Mouse (Mus musculus): ENCODE measurements around the gene Ptprg. TPM values are rescaled to one million over a fixed set of nuclear protein-coding genes. Genes with fewer than 3 reads are reported as not detected.

Gene Ptprg
- total RNA-seq, 2 experiments from 2014 or later, result 85.9 to 111 TPM

- intact Hi-C loops (cut with DNase I), result no loop called here
- no peak; the same call in 1 of the 2 replicates for TF ChIP-seq CTCF (IDR thresholded peaks at IDR 0.05)
- no peak for DNase-seq (ENCODE audit: extremely low spot score in 1 of 2, low spot score in 2 of 2)
- H3K4me3 ChIP-seq, result no peak overlapping the region
- H3K27ac ChIP-seq, result peak overlapping the region; percentile 18; the same call in 1 of the 2 replicates
These were observed 554.7 kb downstream of the Ptprg start for GRCm38 (mm10) chr14:12107991-12108390.

DNA sequence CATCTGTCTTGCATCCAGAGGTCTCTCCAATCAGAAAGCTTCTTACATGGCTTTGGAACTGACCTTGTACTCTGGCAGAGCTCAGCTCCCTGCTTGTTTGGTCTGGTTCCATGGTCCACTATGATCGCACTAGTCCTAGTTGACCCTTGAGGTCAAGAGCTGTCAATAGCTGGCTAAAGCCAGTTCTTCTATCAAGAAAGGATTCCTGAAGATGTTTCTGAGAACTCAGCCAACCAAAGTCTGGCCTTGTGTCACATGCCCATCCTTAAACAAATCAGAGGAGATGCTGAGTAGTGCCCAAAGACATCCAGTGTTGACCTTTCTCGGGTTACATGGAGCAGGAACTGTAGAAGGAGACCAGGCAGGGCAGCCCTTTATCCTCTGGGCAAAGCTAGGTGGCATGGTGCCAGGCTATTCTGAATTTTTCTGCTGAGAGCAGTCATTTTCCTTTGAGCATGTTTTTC is 559.2 kb downstream of the Ptprg start:
- no peak for TF ChIP-seq CTCF (IDR thresholded peaks at IDR 0.05)
- peak overlapping the region; percentile 24; the same call in 1 of the 2 replicates for H3K27ac ChIP-seq
- H3K4me3 ChIP-seq, result no peak overlapping the region
- intact Hi-C loops (cut with DNase I), result no loop called here
- no peak for DNase-seq (ENCODE audit: extremely low spot score in 1 of 2, low spot score in 2 of 2)

- peak overlapping the region; percentile 32 for H3K27ac ChIP-seq
- intact Hi-C loops (cut with DNase I), result no loop called here
- no peak overlapping the region for H3K4me3 ChIP-seq
- no peak for DNase-seq (ENCODE audit: extremely low spot score in 1 of 2, low spot score in 2 of 2)
- TF ChIP-seq CTCF (IDR thresholded peaks at IDR 0.05), result no peak
These were observed 560.0 kb downstream of the Ptprg start for GRCm38 (mm10) chr14:12113326-12113725.

- intact Hi-C loops (cut with DNase I), result no loop called here
- no peak overlapping the region for H3K27ac ChIP-seq
- no peak for TF ChIP-seq CTCF (IDR thresholded peaks at IDR 0.05)
- H3K4me3 ChIP-seq, result no peak overlapping the region
- DNase-seq (ENCODE audit: extremely low spot score in 1 of 2, low spot score in 2 of 2), result no peak
These were observed 560.7 kb downstream of the Ptprg start for GRCm38 (mm10) chr14:12114016-12114415.

GRCm38 (mm10) chr14:12119260-12119659 is 565.9 kb downstream of the Ptprg start:
- Histone ChIP-seq H3K27ac (no peak overlapping the region), H3K4me3 (no peak overlapping the region)
- no peak for DNase-seq (ENCODE audit: extremely low spot score in 1 of 2, low spot score in 2 of 2)
- intact Hi-C loops (cut with DNase I), result no loop called here
- TF ChIP-seq CTCF (IDR thresholded peaks at IDR 0.05), result no peak

DNA sequence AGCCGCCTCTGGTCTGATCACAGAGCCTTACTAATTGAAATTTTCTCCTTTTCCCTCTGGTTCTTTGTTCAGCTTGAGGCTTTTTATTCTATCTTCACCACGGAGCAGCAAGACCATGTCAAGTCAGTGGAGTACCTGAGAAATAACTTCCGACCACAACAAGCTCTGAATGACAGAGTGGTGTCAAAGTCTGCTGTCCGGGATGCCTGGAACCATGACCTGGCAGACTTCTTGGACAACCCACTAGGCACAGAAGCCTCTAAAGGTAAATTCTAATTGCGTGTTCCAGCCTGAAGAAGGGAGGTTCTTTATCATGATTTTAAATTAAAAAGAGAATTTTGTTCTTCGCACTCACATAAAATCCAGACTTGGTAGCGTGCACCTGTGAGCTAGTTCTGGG is 568.6 kb downstream of the Ptprg start:
- no peak for DNase-seq (ENCODE audit: extremely low spot score in 1 of 2, low spot score in 2 of 2)
- no peak overlapping the region for H3K27ac ChIP-seq
- no peak for TF ChIP-seq CTCF (IDR thresholded peaks at IDR 0.05)
- H3K4me3 ChIP-seq, result no peak overlapping the region
- intact Hi-C loops (cut with DNase I), result no loop called here

- DNase-seq (ENCODE audit: extremely low spot score in 1 of 2, low spot score in 2 of 2), result no peak
- TF ChIP-seq CTCF (IDR thresholded peaks at IDR 0.05), result no peak
- no peak overlapping the region for H3K27ac ChIP-seq
- no peak overlapping the region for H3K4me3 ChIP-seq
- intact Hi-C loops (cut with DNase I), result no loop called here
These were observed 571.4 kb downstream of the Ptprg start for GRCm38 (mm10) chr14:12124682-12125081.

DNA sequence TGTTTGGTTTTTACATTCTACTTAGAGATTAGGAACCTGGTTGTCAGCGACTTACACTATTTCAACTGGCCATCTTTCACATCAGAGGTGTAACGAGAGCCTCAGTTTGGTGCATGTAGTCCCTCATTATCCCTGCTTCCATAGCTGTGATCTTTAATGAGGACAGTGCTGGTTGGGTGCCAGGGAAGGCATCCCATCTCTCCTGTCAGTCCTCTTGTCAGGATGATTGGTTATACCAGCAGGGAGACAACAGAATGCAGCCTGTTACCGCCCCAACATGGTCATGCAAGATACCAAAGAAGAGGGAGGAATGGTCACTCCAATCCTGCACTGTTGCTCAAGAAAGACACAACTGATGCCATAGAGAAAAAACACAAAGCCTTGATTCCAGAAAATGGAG is 574.6 kb downstream of the Ptprg start:
- TF ChIP-seq CTCF (IDR thresholded peaks at IDR 0.05), result no peak
- no peak overlapping the region for H3K4me3 ChIP-seq
- no peak for DNase-seq (ENCODE audit: extremely low spot score in 1 of 2, low spot score in 2 of 2)
- intact Hi-C loops (cut with DNase I), result no loop called here
- H3K27ac ChIP-seq, result no peak overlapping the region

- TF ChIP-seq CTCF (IDR thresholded peaks at IDR 0.05), result no peak
- Histone ChIP-seq H3K27ac (no peak overlapping the region), H3K4me3 (no peak overlapping the region)
- intact Hi-C loops (cut with DNase I), result no loop called here
- DNase-seq (ENCODE audit: extremely low spot score in 1 of 2, low spot score in 2 of 2), result no peak
These were observed 578.8 kb downstream of the Ptprg start for GRCm38 (mm10) chr14:12132046-12132615.

DNA sequence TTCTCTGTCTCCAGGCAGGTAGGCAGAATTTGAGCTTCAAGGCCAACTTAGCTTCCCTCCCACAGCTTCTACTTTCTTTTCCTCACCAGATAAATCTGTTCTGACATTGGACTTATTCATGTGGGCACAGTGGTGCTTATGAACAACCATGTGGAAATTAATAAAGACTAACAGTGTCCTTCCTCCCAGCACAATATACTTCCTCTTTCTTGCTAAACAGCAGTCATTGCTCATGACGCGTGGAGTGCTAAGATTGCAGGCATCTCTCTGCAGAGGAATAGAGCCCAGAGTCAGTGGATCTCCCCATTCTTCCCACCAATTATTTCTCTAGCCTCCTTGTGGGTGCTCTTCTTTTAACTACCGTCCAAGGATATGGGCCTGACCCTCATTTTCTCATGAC is 579.8 kb downstream of the Ptprg start:
- H3K4me3 ChIP-seq, result no peak overlapping the region
- DNase-seq (ENCODE audit: extremely low spot score in 1 of 2, low spot score in 2 of 2), result no peak
- H3K27ac ChIP-seq, result no peak overlapping the region
- intact Hi-C loops (cut with DNase I), result no loop called here
- no peak for TF ChIP-seq CTCF (IDR thresholded peaks at IDR 0.05)

DNA sequence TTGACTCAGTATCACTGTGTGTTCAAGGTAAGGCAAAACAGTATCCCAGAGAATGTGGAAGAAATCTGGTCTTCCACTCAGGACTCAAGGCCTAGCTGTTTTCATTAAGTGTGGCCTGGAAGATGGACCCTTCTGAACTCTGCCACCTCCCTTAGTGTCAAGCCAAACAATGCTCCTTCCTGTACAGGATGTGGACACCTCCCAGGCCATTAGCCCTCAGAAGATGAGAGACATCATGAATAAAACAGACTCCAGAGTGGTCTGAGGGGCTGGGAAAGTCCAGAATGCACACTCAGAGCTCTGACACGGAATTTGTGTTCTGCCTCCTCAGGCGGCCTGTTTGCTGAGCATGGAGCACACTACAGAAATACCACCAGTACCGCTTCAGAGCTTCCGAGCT is 581.2 kb downstream of the Ptprg start:
- no peak for TF ChIP-seq CTCF (IDR thresholded peaks at IDR 0.05)
- DNase-seq (ENCODE audit: extremely low spot score in 1 of 2, low spot score in 2 of 2), result no peak
- intact Hi-C loops (cut with DNase I), result no loop called here
- no peak overlapping the region for H3K27ac ChIP-seq
- H3K4me3 ChIP-seq, result no peak overlapping the region

- no peak overlapping the region for H3K4me3 ChIP-seq
- intact Hi-C loops (cut with DNase I), result loop anchor here (5.0 kb wide), 1 partner anchor 974 kb away; the partner anchor contains the start of gene Fhit
- H3K27ac ChIP-seq, result no peak overlapping the region; the same call in 1 of the 2 replicates
- no peak for TF ChIP-seq CTCF (IDR thresholded peaks at IDR 0.05)
- no peak for DNase-seq (ENCODE audit: extremely low spot score in 1 of 2, low spot score in 2 of 2)
These were observed 583.2 kb downstream of the Ptprg start for GRCm38 (mm10) chr14:12136536-12136935.
